Mouse (Mus musculus): ENCODE measurements around the gene Ggcx. TPM values are rescaled to one million over a fixed set of nuclear protein-coding genes. Genes with fewer than 3 reads are reported as not detected.

Ggcx gene
- polyA plus RNA-seq, 1 experiment from 2014 or later = 10.7 TPM

GRCm38 (mm10) chr6:72425646-72426045, 11.5 kb downstream of the Ggcx start:
- Histone ChIP-seq H3K27ac (replicated peaks) (no peak overlapping the region), H3K36me3 (ENCODE audit: control insufficient read depth, insufficient read depth, low read length) (peaks cover 31% of the 10 kb centered on the region), H3K4me1 (replicated peaks; ENCODE audit: control insufficient read depth, insufficient read depth) (no peaks in the 10 kb centered on the region), H3K9me3 (ENCODE audit: control insufficient read depth, low read length) (no peaks in the 10 kb centered on the region), H3K4me2 (replicated peaks; ENCODE audit: low read depth) (no peak overlapping the region), H3K9ac (ENCODE audit: low read length) (no peak overlapping the region), H3K27me3 (ENCODE audit: control insufficient read depth, insufficient read depth, low read length) (no peaks in the 10 kb centered on the region), H3K4me3 (ENCODE audit: low read depth, low read length) (no peak overlapping the region)
- ATAC-seq (ENCODE audit: low FRiP score, low TSS enrichment) (no peak), DNase-seq (ENCODE audit: low spot score) (no peak)
- no peak for TF ChIP-seq EP300 (optimal IDR thresholded peaks at IDR 0.05)
- no peak for TF ChIP-seq CTCF (IDR thresholded peaks at IDR 0.05; ENCODE audit: low read depth)
- 90% methylated on average over 11 of the region's 11 CpGs for WGBS

DNA sequence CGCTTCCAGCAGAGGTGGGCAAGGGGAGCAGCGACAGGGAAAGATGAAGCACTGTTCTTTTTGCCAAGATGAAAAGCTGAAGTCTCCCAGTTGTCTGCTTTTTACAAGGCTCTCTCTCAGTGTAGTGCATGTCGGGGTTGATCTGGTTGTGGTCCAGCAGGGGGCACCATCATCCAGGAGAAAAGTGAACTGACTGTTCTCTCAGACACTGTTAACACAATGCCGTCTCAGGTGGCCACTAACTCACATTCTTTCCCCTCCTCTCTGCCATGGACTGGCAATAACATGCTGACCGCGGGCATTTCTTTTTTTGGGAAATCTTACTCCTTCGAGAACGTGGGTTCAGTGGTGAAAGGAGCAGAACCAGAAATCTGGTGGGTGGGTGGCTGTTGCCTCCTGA, 13.9 kb downstream of the Ggcx start:
- peaks cover 27% of the 10 kb centered on the region for H3K36me3 ChIP-seq (ENCODE audit: control insufficient read depth, insufficient read depth, low read length)
- no peak for TF ChIP-seq EP300 (optimal IDR thresholded peaks at IDR 0.05)
- peak; percentile 89 for TF ChIP-seq CTCF (IDR thresholded peaks at IDR 0.05; ENCODE audit: low read depth)
- WGBS = 30% methylated on average over 8 of the region's 8 CpGs
- ATAC-seq (ENCODE audit: low FRiP score, low TSS enrichment) = peak; percentile 69
- peak; percentile 83 for DNase-seq (ENCODE audit: low spot score)
- no peak overlapping the region for H3K9ac ChIP-seq (ENCODE audit: low read length)
- no peaks in the 10 kb centered on the region for H3K4me1 ChIP-seq (replicated peaks; ENCODE audit: control insufficient read depth, insufficient read depth)
- no peaks in the 10 kb centered on the region for H3K9me3 ChIP-seq (ENCODE audit: control insufficient read depth, low read length)
- H3K4me2 ChIP-seq (replicated peaks; ENCODE audit: low read depth) = no peak overlapping the region
- no peaks in the 10 kb centered on the region for H3K27me3 ChIP-seq (ENCODE audit: control insufficient read depth, insufficient read depth, low read length)
- no peak overlapping the region for H3K27ac ChIP-seq (replicated peaks)
- no peak overlapping the region for H3K4me3 ChIP-seq (ENCODE audit: low read depth, low read length)

DNA sequence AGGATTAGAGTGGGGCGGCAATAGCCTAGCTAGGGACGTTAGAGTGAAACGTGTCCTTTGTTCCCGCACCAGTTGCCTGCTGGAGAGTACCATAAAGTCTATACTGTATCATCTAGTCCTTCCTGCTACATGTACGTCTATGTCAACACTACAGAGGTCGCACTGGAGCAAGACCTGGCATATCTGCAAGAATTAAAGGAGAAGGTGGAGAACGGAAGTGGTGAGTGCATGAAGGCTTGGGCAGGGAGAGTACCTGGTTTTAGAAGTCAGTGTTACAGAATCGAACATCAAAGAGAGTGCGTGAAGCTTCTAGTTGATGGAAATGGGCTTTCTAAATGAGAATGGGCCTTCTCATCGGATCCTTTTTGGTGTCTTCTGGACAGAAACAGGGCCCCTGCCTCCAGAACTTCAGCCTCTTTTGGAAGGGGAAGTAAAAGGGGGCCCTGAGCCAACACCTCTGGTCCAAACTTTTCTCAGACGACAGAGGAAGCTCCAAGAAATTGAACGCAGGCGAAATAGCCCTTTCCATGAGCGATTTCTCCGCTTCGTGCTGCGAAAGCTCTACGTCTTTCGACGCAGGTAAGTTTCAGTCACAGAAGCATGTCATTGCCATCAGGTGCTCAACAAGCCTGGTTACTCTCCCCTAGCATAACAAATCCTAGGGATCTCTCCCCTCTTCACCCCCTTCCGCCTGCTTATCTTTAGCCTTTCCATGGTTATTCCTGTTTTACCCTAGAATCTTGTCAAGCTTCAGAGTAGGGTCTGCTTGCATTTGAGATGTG, 15.1 kb downstream of the Ggcx start:
- H3K27ac ChIP-seq (replicated peaks) = no peak overlapping the region
- H3K4me2 ChIP-seq (replicated peaks; ENCODE audit: low read depth) = no peak overlapping the region
- H3K27me3 ChIP-seq (ENCODE audit: control insufficient read depth, insufficient read depth, low read length) = no peaks in the 10 kb centered on the region
- 84% methylated on average over 21 of the region's 21 CpGs for WGBS
- H3K36me3 ChIP-seq (ENCODE audit: control insufficient read depth, insufficient read depth, low read length) = peaks cover 19% of the 10 kb centered on the region
- no peaks in the 10 kb centered on the region for H3K9me3 ChIP-seq (ENCODE audit: control insufficient read depth, low read length)
- no peak overlapping the region for H3K9ac ChIP-seq (ENCODE audit: low read length)
- no peak for TF ChIP-seq CTCF (IDR thresholded peaks at IDR 0.05; ENCODE audit: low read depth)
- no peak for TF ChIP-seq EP300 (optimal IDR thresholded peaks at IDR 0.05)
- DNase-seq (ENCODE audit: low spot score) (no peak), ATAC-seq (ENCODE audit: low FRiP score, low TSS enrichment) (no peak)
- H3K4me1 ChIP-seq (replicated peaks; ENCODE audit: control insufficient read depth, insufficient read depth) = no peaks in the 10 kb centered on the region
- no peak overlapping the region for H3K4me3 ChIP-seq (ENCODE audit: low read depth, low read length)

- WGBS = 36% methylated on average over 5 of the region's 5 CpGs
- DNase-seq (ENCODE audit: low spot score) = no peak
- Histone ChIP-seq H3K9ac (ENCODE audit: low read length) (no peak overlapping the region), H3K27ac (replicated peaks) (0 out of 2 replicates have a peak overlapping the region, but pooled peaks have one; percentile 24), H3K4me3 (ENCODE audit: low read depth, low read length) (no peak overlapping the region), H3K4me1 (replicated peaks; ENCODE audit: control insufficient read depth, insufficient read depth) (no peaks in the 10 kb centered on the region), H3K36me3 (ENCODE audit: control insufficient read depth, insufficient read depth, low read length) (peaks cover 9% of the 10 kb centered on the region), H3K27me3 (ENCODE audit: control insufficient read depth, insufficient read depth, low read length) (no peaks in the 10 kb centered on the region), H3K4me2 (replicated peaks; ENCODE audit: low read depth) (no peak overlapping the region), H3K9me3 (ENCODE audit: control insufficient read depth, low read length) (no peaks in the 10 kb centered on the region)
- 0 out of 2 replicates have a peak, but pooled peaks have one; percentile 11 for TF ChIP-seq CTCF (IDR thresholded peaks at IDR 0.05; ENCODE audit: low read depth)
- TF ChIP-seq EP300 (optimal IDR thresholded peaks at IDR 0.05) = no peak
- ATAC-seq (ENCODE audit: low FRiP score, low TSS enrichment) = peak; percentile 36
Measured at GRCm38 (mm10) chr6:72430989-72431921, 17.1 kb downstream of the Ggcx start.

- TF ChIP-seq EP300 (optimal IDR thresholded peaks at IDR 0.05) = no peak
- no peak for TF ChIP-seq CTCF (IDR thresholded peaks at IDR 0.05; ENCODE audit: low read depth)
- Histone ChIP-seq H3K36me3 (ENCODE audit: control insufficient read depth, insufficient read depth, low read length) (peaks cover 15% of the 10 kb centered on the region), H3K9ac (ENCODE audit: low read length) (no peak overlapping the region), H3K4me2 (replicated peaks; ENCODE audit: low read depth) (no peak overlapping the region), H3K4me1 (replicated peaks; ENCODE audit: control insufficient read depth, insufficient read depth) (no peaks in the 10 kb centered on the region), H3K9me3 (ENCODE audit: control insufficient read depth, low read length) (no peaks in the 10 kb centered on the region), H3K27me3 (ENCODE audit: control insufficient read depth, insufficient read depth, low read length) (no peaks in the 10 kb centered on the region), H3K4me3 (ENCODE audit: low read depth, low read length) (no peak overlapping the region), H3K27ac (replicated peaks) (no peak overlapping the region)
- WGBS = 87% methylated on average over 2 of the region's 2 CpGs
- ATAC-seq (ENCODE audit: low FRiP score, low TSS enrichment) (no peak), DNase-seq (ENCODE audit: low spot score) (no peak)
Measured at GRCm38 (mm10) chr6:72432153-72432552, 18.0 kb downstream of the Ggcx start.

Measured in stomach, postnatal 0 days (tissue).